Mouse (Mus musculus) embryo, embryonic 11.5 days (tissue): Measurements from ENCODE around the gene Fam107b.
"Not testable (repeated sequence)": the region's sequence is repeated elsewhere in the genome, so short reads cannot be mapped to it uniquely, and the experiment has no call there.

Experiments used
- DNase-seq: peaks from one replicate; pipeline ENCODE4 v3.0.0-alpha.2; 2012; ENCODE audit warnings: low read depth, low spot score

Fam107b gene

GRCm38 (mm10) chr2:3712369-3713042 is 142.2 kb downstream of the Fam107b start:
- no peak for DNase-seq

- DNase-seq, result peak; percentile 88
These were observed 143.0 kb downstream of the Fam107b start for GRCm38 (mm10) chr2:3713212-3713681.

GRCm38 (mm10) chr2:3713682-3714361 is 143.5 kb downstream of the Fam107b start:
- no peak for DNase-seq

DNA sequence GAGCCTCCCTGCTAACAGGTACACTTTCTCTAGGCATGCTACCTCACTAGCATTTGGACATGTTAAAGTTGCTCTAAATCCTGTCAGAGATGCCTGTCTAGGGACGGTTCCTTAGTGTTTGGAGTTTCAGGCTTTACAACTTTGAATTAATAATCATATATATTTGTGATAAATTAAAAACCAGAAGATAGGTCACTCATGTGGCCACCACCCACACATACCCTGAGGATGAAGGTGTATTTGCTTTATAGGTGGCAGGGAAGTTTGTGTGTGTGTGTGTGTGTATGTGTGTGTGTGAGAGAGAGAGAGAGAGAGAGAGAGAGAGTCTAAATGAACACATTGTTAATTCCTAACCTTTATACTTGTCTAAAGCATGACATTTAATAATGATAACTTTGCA is 144.2 kb downstream of the Fam107b start:
- no peak for DNase-seq

GRCm38 (mm10) chr2:3715424-3715823 is 145.1 kb downstream of the Fam107b start:
- no peak for DNase-seq

DNA sequence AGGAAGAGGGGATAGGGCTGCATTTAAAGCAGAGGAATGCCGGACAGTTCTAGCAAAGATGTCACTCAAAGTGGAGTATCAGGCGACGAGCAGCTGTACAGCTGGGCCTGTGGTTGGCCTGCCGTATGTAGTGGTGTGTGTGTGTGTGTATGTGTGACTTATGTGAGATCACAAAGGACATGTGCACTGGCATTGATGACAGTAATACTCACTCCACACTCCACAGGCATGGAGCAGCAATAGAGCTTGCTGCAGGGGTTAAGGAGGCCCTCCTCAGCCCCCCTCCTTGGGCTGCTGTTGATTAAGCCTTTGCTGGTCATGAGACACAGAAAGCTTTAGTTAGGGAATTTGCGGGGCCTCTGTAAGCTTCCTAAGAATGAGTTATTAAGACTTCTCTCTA is 147.0 kb downstream of the Fam107b start:
- no peak for DNase-seq

DNA sequence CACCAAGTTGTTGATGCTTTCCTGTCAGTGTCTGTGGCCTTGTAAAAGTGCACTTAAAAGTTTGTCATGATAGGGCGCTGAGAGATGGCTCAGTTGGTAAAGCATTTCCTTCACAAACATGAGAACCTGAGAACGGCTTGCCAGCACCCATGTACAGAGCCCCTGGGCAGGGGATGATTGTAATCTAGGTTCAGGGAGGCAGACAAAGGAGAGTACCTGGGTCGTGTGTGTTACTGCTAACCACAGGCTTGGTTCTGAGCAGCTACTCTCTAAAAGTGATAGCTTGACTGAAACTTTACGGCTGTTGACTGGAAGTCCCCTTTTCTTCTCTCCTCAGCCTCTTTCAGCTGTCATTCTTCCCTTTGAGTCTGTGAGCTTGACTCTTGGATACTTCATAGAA is 147.6 kb downstream of the Fam107b start:
- DNase-seq, result no peak

DNA sequence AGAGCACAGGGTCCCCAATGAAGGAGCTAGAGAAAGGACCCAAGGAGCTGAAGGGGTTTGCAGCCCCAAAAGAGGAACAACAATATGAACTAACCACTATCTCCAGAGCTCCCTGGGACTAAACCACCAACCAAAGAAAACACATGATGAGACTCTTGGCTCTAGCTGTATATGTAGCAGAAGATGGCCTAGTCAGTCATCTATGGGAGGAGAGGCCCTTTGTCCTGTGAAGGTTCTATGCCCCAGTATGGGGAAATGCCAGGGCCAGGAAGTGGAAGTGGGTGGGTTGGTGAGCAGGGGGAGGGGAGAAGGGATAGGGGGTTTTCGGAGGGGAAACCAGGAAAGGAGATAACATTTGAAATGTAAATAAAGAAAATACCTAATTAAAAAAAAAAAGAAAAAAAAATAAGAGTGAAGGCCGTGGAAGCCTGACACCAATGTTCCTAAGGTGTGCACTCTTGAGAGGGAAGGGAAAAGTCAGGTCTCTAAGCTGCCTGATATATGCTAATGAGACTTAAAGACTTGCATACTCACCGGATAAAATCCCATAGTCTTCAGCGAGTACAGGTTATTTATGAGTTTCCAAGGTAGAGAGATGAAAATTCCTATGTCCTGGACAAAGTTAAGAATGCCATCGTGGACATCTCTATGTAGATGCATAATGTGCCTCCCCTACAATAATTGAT is 149.3 kb downstream of the Fam107b start:
- DNase-seq, result not testable (repeated sequence)

GRCm38 (mm10) chr2:3721107-3721506 is 150.8 kb downstream of the Fam107b start:
- DNase-seq, result no peak

GRCm38 (mm10) chr2:3721974-3722373 is 151.7 kb downstream of the Fam107b start:
- DNase-seq, result no peak

GRCm38 (mm10) chr2:3723391-3724106 is 153.3 kb downstream of the Fam107b start:
- DNase-seq, result no peak

DNA sequence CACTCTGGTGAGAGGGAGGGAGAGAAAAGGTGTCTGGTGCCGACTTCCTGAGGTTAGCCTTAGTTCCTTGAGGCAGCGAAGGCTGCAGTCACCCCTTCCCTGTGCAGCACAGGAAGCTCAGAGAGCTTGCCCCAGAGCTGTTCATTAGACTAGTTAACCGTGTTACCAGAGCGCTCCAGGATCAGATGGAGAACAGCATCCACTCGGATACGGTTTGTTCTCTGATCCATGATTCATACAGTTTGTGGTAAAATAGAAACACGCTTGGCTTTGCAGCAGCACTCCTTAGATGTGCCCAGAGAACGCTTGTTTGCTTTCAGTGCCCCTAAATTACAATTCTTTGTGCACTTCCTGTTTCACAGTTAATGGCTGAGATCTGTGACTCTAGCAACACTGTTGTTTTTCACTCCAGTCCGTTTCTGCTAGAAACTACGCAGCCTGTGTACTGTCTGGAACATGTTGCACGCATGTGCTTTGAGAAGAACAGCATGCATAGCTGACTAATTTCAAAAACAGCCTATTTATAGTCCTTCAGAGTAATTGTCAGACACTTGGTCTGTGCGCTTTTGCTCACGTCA is 156.3 kb downstream of the Fam107b start:
- no peak for DNase-seq

- DNase-seq, result no peak
These were observed 157.1 kb downstream of the Fam107b start for GRCm38 (mm10) chr2:3727225-3727930.

DNA sequence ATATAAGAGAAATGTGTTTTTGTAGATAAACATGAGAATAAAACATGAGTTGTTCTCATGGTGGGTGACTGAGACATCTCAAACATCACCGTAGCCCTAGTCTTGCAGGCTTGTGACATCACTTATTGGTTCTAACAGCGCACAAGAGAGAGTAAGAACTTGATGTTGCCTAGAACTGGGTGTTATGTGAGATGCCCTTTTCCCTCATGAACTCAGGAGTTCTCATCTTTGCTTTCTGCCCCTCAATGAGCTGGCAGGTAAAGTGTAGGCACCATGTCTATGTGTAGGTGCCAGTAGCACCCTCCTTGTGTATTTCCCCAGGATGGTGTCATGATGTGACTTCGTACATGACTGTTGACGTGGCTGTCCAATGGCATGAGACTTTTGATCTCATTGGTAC is 157.8 kb downstream of the Fam107b start:
- DNase-seq, result no peak

DNA sequence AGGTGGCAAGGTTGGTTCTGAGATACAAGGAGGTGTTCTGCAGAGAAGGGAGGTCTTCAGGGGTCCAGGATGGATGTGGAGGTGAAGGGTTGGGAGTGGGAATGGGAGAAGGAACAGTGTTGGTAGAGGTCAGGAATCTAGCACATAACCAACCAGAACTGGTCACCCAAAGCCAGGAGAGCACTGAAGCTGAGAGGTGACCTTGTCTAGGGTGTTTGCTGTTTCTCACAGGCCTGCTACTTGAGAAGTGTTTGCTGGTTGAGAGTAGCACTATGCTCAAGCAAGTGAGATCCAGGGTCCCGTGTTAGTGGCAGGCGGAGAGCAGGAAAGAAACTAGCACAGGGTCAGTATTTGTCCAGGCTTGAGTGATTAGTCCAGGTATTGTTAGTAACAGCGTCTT is 159.3 kb downstream of the Fam107b start:
- DNase-seq, result no peak

GRCm38 (mm10) chr2:3730744-3731143 is 160.5 kb downstream of the Fam107b start:
- DNase-seq, result no peak

DNA sequence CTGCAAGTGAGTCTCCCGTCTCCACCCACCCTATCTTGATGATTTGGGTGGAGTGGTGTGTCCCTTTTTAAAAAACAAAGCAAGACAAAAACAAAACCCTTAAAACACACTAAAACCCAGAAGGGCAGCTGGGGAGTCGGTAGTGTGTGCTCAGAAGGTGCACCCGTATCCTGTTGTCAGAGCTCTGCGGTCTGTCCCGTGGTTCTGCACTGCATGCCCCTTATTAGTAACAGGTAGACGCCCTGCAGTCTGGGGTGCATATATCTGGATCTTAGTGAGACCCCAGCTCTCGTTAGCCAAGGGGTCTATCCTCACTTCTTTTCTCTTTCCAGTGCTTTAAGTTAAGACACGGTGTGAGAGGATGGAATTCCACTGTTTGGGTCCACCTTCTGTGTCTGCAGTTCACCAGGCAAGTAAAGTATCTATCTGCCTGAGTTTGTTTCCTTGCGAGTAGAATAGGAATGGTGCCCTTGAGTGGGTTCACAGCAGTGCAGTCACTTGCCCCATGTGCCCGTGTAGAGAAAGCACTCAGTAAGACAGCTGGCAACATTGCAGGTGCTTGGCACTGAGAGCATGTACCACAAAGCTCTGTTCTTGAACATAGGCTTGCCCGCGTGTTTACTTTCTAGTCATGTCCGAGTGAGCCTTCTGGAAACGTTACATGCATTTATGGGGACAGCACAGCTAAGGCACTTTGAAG is 161.2 kb downstream of the Fam107b start:
- DNase-seq, result no peak

GRCm38 (mm10) chr2:3737917-3738694 is 167.8 kb downstream of the Fam107b start:
- no peak for DNase-seq

- DNase-seq, result no peak
These were observed 168.4 kb downstream of the Fam107b start for GRCm38 (mm10) chr2:3738734-3739133.
